Mouse (Mus musculus): ENCODE data around the gene Smurf1. TPM values are rescaled to one million over a fixed set of nuclear protein-coding genes. Genes with fewer than 3 reads are reported as not detected.

Gene Smurf1
- total RNA-seq (2014; fragmentation: Nextera tagmentation), result 1.9 and 4.1 TPM in 2 replicates
- 1.0 and 5.1 TPM in 2 replicates for total RNA-seq (2017)

DNA sequence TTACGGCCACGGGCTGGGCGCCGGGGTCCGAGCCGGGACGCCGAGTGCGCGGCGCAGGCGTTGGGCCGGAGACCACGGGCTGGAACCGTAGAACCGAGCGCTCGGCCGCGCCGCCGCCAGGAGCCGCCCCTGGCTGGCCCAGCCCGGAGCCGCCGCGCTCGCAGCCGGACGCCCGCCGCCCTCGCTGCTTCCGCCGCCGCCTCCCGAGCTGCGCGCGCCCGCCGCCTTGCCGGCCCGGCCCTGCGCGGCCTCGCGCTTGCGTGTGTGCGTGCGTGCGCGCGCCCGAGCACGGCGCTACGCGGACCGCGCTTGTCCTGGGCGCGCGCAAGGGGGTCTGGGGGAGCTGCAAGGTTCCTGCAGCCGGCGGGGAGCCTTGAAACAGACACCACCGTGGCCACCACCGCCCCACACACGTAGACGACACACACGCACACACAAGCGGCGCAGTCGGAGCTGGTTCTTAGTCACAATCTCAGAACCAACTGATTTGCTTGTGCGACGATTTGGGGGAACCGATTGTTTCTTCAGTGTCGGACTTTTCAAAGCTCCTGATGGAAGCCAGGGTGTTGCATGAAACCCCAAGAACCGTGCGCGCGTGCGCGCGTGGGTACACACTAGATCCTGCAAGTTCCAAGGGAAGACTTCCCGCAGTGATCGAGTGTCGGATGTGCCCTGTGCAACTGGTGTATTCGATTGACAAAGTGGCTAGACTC is at the start of gene Smurf1:
Gene Smurf1 (minus strand): TSS at position 209 of the 713 bp plus-strand sequence.
- ATAC-seq (replicated peaks; ENCODE audit: low FRiP score, low TSS enrichment, poor library complexity, severe bottlenecking), result peak; percentile 26

DNA sequence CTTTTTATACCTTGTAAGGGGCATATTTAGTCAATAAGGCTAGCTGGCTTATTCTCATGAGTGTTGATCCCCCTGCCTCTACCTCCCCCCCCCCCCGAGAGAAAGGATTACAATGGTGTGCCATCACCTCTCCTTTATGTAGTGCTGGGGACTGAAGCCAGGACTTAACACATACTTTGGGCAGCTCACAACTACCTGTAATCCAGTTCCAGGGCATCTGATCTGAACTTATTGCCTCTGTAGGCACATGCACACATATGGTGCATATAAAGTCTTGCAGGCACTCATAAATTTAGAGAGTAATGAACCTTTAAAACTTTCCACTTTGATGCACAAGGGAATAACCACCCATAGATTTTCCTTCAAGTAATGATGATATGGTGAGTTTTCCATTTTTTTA is 48.6 kb upstream of the Smurf1 start:
- no peak for ATAC-seq (replicated peaks; ENCODE audit: low FRiP score, low TSS enrichment, poor library complexity, severe bottlenecking)

DNA sequence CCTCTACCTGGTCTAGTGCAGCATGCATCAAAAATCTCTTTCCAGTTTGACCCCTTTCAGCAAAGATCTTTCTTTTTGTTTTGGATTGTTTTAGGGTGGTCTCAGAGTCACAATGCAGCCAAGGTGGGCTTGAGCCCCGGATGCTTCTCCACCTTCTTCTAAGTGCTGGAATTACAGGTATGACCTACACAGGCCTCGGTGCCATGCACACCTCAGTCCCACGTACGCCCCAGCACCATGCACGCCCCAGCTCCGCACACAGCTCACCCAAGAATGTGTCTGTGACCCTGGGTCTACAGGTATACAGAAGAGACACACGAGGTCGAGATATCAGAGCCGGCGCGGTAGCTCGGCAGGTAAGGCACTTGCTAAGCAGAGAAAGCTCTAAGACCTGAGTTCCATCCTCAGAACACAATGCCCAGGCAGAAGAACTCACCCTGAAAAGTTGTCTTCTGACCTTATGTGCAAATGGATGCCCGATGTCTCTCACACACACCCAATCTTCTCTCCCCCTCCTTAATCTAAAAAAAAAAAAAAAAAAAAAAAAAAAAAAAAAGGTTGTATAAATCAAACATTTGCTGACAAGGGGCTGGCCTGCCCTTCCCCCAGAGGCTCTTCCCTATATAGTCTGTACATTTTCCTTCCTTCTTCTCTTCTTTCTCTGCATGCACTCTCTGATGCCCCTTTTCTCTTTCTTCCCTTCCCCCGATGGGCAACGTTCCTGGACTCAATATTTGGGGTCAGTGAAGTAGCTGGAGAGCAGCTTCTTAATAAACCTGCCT is 43.4 kb upstream of the Smurf1 start:
- no peak for ATAC-seq (replicated peaks; ENCODE audit: low FRiP score, low TSS enrichment, poor library complexity, severe bottlenecking)

DNA sequence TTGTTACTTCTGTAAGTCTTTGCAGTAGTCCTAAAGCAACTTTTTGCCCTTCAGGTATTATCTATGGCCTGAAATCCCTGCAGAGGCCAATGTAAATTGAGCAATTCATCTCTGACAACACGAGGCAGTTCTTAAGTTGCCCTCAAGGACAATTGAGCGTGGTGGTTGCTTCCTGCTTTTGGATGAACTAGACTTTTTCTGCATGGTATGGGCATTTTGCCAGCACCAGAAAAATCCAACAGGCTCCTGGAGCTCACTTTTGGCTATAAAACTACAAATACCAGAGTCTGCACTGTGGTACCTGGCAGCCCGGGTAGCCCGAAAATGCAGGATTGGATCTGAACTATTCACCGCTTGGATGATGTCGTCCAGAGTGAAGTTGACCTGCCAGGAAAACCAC is 39.9 kb upstream of the Smurf1 start:
- ATAC-seq (replicated peaks; ENCODE audit: low FRiP score, low TSS enrichment, poor library complexity, severe bottlenecking), result no peak

DNA sequence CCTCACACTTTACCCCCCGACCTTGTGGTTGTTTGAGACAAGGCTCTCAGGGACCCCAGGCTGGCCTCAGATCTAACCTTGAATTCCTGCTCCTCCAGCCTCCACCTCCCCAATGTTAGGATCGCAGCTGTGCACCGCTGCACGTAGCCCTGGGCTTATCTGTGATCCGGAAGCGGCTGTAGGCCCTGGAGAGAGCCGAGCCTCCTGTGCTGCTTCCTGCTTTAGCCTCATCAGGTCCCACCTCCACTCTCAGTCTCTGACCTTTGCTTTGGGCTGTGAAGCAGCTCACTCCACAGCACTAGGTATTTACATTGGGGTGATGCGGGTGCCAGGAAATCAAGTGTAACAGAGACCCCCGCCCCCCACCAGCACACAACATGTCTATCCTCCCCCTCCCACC is 38.8 kb upstream of the Smurf1 start:
- ATAC-seq (replicated peaks; ENCODE audit: low FRiP score, low TSS enrichment, poor library complexity, severe bottlenecking), result no peak

DNA sequence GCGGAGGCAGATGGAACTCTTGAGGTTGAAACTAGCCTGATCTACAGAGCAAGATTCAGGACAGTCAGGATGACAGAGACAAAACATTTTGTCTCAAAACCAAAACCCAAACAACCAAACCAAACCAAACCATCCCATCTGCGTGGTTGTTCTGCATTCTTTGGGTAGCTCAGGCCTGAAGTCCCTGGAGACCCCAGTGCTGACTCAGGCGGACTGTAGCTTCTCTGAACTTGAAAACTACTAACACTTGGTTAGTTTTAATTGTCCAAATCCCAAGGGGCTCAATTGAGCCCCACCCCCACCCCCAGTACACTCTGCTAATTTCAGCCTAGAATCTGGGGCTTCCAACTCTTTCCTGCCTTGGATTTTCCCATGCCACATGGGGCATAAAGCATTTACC is 37.7 kb upstream of the Smurf1 start:
- no peak for ATAC-seq (replicated peaks; ENCODE audit: low FRiP score, low TSS enrichment, poor library complexity, severe bottlenecking)

DNA sequence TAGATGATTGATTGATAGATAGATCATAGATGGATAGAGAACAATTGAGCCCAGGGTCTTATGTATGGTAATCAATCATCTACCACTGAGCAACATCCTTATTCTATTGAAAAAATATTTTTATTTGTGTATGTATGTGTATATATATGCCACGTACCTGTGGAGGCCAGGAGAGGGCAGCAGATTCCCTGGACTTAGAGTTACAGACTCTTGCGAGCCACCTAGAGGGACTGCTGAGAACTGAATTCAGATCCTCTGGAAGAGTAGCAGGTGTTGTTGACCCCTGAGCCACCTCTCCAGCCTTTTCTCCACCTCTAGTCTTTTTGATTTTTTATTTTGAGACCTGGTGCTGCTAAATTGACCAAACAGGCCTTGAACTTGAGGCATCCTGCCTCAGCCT is 32.8 kb upstream of the Smurf1 start:
- peak; percentile 93 for ATAC-seq (replicated peaks; ENCODE audit: low FRiP score, low TSS enrichment, poor library complexity, severe bottlenecking)

DNA sequence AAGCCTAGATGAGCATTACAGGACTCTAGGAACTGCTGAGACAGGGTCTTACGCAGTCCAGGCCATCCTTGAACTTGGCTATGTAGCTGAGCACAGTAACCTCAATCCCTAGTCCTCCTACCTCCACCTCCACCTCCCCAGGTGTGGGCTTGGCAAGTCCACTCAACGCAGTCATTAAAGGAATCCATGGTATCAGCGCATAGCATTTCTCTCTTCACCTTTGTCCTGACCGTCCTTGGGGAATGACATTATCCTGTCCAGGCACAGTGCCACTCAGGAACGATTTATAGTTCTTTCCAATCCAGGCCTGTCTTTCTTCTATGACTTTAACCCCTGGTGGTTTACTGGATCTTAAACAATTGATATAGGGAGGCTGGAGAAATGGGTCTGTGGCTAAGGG is 24.8 kb upstream of the Smurf1 start:
- ATAC-seq (replicated peaks; ENCODE audit: low FRiP score, low TSS enrichment, poor library complexity, severe bottlenecking), result no peak

DNA sequence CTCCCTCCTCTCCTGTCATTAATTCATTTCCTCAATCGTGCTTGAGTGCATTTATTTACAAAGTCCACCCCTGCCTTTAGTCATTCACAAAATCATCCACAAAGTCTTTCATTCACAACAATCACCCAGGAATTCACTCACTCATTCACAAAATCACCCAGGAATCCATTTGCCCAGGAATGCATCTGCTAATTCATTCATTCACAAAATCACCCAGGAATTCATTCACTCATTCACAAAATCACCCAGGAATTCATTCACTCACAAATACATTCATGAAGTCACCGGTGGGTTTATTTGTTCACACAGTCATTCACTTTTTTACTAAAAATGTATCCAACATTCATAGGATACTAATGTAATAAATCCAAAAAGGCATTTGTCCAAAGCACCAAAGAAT is 24.4 kb upstream of the Smurf1 start:
- ATAC-seq (replicated peaks; ENCODE audit: low FRiP score, low TSS enrichment, poor library complexity, severe bottlenecking), result no peak

DNA sequence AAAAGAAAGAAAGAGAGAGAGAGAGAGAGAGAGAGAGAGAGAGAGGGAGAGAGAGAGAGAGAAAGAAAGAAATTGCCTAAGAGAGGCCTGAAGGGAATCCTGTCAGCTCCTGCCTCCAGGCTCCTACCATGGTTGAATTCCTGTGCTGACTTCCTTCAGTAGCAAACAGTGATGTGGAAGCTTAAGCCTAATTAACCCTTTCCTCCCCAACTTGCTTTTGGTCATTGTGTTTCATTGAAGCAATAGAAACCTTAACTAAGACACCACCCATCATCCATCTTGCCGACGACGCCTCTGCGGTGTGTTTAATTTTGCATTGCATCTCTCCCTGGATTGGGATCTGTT is 23.4 kb upstream of the Smurf1 start:
- ATAC-seq (replicated peaks; ENCODE audit: low FRiP score, low TSS enrichment, poor library complexity, severe bottlenecking), result no peak

DNA sequence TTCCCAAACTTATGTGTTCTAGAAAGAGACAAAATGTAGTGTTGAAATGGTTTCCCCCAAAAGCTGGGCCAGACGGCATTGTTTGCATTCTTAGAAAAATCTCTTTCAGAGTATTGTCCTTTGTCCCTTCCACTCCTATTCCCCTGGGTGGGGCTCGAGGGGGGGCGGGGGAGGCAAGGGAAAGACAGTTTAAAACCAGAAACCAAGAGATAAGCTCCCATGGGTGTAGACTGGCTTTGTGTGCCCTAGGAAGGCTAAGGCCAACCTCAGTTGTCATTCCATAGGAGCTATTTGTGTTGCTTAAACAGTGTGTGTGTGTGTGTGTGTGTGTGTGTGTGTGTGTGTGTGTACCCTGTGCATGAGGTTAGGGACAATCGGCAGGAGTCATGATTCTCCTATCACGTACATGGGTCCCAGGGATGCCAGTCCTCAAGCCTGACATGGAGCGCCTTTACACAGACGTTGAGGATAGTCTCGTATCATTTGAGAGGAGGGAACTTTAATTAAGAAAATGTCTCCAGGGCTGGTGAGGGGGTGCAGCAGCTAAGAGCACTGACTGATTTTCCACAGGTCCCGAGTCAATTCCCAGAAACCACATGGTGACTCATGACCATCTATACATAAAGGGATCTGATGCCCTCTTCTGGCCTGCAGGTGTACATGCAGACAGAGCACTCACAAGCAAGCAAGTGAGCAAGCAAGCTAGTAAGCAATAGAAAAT is 22.9 kb upstream of the Smurf1 start:
- peak; percentile 51; the same call in 1 of the 2 replicates for ATAC-seq (replicated peaks; ENCODE audit: low FRiP score, low TSS enrichment, poor library complexity, severe bottlenecking)

DNA sequence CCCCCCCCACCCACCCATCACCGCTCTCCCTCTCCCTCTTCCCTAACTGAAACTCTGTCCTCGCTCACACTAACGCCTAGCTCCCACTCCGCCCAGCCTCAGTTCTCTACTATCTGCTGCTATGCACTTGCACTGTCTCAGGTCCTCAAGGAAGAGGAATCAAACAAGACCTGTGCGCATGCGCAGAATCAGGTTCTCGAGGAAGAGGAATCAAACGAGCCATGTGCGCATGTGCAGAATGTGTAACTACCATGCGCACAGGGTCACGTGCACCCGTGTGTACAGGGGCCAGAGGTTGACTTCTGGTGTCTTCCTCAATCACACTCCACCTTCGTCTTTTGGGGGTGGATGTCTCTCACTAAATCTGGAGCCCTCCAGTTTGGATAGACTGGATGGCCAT is 21.9 kb upstream of the Smurf1 start:
- no peak for ATAC-seq (replicated peaks; ENCODE audit: low FRiP score, low TSS enrichment, poor library complexity, severe bottlenecking)

DNA sequence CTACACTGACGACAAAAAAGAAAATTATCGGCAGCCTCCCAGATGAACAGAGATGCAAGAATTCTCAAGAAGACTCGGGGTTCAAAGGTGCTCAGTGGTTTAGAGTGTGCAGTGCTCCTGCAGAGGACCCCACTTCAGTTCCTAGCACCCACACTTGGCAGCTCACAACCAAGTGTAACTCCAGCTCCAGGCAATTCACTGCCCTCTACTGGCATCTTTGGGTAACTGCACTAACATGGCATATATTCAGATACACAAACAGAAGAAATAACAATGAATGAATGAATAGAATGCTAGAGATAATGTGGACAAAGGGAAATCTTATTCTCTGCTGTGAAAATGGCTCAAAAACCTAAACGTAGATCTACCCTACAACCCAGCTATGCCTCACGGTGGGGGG is 19.2 kb upstream of the Smurf1 start:
- no peak for ATAC-seq (replicated peaks; ENCODE audit: low FRiP score, low TSS enrichment, poor library complexity, severe bottlenecking)

DNA sequence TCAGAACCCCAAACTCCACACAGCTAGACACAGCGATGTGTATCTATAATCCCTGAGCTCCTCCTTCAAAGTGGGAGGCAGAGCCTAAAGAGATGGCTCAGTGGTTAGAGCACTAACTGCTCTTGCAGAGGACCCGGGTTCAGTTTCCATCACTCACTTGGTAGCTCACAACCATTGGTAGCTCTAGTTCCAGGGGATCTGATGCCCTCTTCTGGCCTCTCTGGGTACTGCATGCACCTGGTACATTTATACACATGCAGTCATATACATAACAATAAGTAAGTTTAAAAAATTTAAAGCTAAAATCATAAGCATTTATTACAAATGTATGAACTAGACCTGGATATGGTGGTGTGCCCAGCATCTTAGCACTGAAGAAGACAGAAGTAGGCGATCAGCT is 17.6 kb upstream of the Smurf1 start:
- no peak for ATAC-seq (replicated peaks; ENCODE audit: low FRiP score, low TSS enrichment, poor library complexity, severe bottlenecking)

DNA sequence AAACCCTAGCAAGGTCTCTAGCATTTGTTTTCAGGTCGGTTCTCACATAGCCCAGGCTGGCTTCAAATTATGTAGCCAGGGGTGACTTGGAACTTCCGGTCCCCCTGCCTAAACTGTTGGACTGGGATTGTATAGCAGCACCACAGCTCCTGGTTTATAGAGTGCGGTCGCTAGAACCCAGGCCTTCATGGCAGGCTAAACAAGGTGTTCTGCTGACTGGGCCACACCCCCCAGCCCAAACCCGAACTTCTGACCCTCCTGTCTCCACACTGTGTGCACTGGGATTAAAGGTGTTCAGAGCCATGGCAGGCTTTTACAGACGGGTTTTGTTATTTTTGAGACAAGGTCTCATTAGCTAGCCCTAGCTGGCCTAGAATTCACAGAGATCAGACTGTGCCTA is 13.5 kb upstream of the Smurf1 start:
- no peak for ATAC-seq (replicated peaks; ENCODE audit: low FRiP score, low TSS enrichment, poor library complexity, severe bottlenecking)

DNA sequence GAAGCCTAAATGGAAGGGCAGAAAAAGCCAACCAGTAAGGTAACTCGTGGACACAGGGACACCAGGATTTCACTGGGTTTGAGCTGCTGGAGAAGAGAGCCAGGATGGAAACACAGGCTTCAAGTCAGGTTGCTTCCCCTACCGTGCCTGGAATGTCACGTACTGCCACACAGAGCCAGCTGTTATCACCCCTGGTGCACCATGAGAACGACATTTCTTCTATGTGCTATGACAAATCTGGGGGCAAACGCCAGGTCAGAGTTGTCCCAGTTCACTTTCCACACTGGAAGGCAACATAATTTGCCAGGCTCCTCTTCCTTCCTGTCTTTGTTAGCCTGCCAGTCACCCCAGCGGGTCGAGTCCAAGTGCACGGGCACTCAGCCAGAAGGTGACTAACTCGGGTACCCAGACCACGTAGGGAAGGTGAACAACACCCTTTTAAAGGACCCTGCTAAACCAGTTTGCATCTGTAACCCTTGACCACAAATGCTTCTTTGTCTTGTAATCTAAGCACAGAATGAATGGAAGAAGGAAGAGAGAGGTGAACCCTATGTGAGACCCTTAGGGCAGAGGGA is 13.0 kb upstream of the Smurf1 start:
- ATAC-seq (replicated peaks; ENCODE audit: low FRiP score, low TSS enrichment, poor library complexity, severe bottlenecking), result no peak

DNA sequence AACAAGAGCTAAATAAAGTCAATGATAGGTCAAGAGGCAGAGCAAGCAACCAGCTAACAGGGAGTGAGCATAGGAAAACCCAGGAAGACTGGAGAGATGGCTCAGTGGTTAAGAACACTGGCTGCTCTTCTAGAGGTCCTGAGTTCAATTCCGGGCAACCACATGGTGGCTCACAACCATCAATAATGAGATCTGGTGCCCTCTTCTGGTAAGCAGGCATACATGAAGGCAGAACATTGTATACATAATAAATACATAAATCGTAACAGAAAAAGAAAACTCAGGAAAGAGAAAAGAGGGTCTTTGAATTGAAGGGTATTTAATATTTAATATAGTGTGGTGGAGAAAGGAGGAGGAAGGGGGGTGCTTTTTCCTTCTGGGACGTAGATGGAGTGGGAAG is 5.6 kb upstream of the Smurf1 start:
- ATAC-seq (replicated peaks; ENCODE audit: low FRiP score, low TSS enrichment, poor library complexity, severe bottlenecking), result no peak

DNA sequence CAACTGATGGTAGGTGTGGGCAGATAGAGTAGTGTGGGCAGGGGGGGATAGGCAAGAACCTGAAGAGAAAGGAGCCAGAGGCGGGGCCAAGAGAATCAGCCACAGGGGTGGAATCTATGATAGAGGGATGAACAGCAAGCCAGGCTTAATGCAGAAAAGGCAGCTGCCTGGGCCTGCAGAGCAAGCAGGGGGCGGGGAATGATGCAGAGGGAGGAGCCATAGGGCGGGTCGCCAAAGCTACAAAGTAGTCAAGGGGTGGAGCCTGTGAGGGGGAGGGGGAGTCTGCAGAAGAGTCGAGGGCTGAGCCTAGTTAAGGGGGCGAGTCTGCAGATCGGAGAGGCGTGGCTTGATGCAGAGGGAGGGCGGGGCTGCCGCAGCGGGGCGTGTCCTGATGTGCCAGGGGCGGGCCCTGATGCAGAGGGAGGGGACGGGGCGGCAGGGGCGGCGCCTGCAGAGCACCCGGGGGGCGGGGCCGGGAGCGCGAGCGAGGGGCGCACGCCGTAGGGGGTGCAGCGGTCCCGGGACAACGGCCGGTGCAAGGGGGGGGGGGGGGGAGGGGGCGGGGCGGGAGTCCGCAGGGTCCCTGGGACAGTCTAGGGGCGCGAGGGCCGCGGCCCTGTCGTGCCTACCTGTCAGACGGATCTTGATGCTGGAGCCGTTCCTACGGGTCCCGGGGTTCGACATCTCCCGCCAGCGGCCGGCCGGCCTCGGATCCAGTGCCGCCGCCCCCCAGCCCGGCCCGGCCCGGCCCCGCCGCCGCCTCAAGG is 592 bp downstream of the Smurf1 start:
- peak; percentile 94 for ATAC-seq (replicated peaks; ENCODE audit: low FRiP score, low TSS enrichment, poor library complexity, severe bottlenecking)

DNA sequence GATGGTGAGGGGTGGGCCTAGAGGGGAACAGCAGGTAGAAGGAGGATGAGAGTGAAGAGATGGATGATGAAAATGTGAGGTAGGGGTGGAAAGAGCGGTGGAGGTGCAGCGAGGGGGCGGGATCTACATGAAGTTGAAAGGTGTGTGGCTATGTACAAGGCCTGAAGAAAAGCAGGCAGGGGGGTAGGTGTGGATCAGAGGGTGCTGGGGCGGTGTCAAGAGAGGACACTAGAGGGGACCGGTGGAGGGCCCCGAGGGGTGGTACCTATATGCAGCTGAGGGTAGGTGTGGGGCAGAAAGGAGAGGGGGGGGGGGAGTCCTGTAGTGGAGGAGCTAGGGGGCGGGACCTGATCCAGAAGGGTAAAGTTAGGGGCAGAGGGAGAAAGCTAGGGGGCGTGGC is 1.2 kb downstream of the Smurf1 start:
- no peak for ATAC-seq (replicated peaks; ENCODE audit: low FRiP score, low TSS enrichment, poor library complexity, severe bottlenecking)

Data from megakaryocyte-erythroid progenitor cell, adult 5-6 weeks (primary cell).